In genomic region chr3:84283524-84283923, GRCm38 (mm10) we compare ENCODE assay signal across 16 mouse cellular contexts. TPM values are rescaled to one million over a fixed set of nuclear protein-coding genes. Genes with fewer than 3 reads are reported as not detected.
DNase-seq lines count a peak whose midpoint lies in the region; ATAC-seq and TF ChIP-seq lines count a peak whose summit lies in the region.
"Had no signal": no experiment of that assay in that cellular context is flagged by ENCODE, and none has a peak within 500 bp of the region (broad histone marks: within the 10 kb centered on the region; RNA-seq: fewer than 3 reads in every experiment).

No protein-coding gene starts in this region.

- H3K9ac ChIP-seq in lung, embryonic 16.5 days (ENCODE audit: low read length), result no peak overlapping the region
- no peak overlapping the region for H3K9ac ChIP-seq in kidney, embryonic 15.5 days
- no peak overlapping the region for H3K9ac ChIP-seq in liver, embryonic 13.5 days
- H3K9ac ChIP-seq in stomach, postnatal 0 days (ENCODE audit: low read length), result no peak overlapping the region
- H3K9ac ChIP-seq: hindbrain, embryonic 14.5 days; limb, embryonic 13.5 days; neural tube, embryonic 12.5 days had no signal

- H3K9me3 ChIP-seq in lung, embryonic 16.5 days (ENCODE audit: control insufficient read depth, low read length), result no peaks in the 10 kb centered on the region
- no peaks in the 10 kb centered on the region for H3K9me3 ChIP-seq in kidney, embryonic 15.5 days (replicated peaks)
- no peaks in the 10 kb centered on the region for H3K9me3 ChIP-seq in liver, embryonic 13.5 days (replicated peaks)
- no peaks in the 10 kb centered on the region for H3K9me3 ChIP-seq in stomach, postnatal 0 days (ENCODE audit: control insufficient read depth, low read length)
- H3K9me3 ChIP-seq: limb, embryonic 13.5 days; neural tube, embryonic 12.5 days had no signal

- ATAC-seq in lung, embryonic 16.5 days (ENCODE audit: low read depth), result peak; percentile 64; the same call in 1 of the 2 replicates
- ATAC-seq in kidney, embryonic 15.5 days (replicated peaks; ENCODE audit: low FRiP score), result peak; percentile 86
- peak; percentile 61 for ATAC-seq in liver, embryonic 13.5 days (ENCODE audit: low read depth)
- ATAC-seq in stomach, postnatal 0 days (ENCODE audit: low FRiP score, low TSS enrichment), result peak; percentile 61; the same call in 1 of the 2 replicates
- ATAC-seq in erythroblast, adult 5-6 weeks (replicated peaks; ENCODE audit: low FRiP score, poor library complexity, severe bottlenecking), result no peak

- peaks cover 19% of the 10 kb centered on the region for H3K4me1 ChIP-seq in lung, embryonic 16.5 days (replicated peaks; ENCODE audit: control insufficient read depth, insufficient read depth, low read length)
- H3K4me1 ChIP-seq in kidney, embryonic 15.5 days, result peaks cover 47% of the 10 kb centered on the region
- H3K4me1 ChIP-seq in liver, embryonic 13.5 days (replicated peaks), result peaks cover 15% of the 10 kb centered on the region
- H3K4me1 ChIP-seq in stomach, postnatal 0 days (replicated peaks; ENCODE audit: control insufficient read depth, insufficient read depth), result no peaks in the 10 kb centered on the region; the same call in 1 of the 2 replicates

- peak overlapping the region; percentile 20; the same call in 1 of the 2 replicates for H3K27ac ChIP-seq in lung, embryonic 16.5 days (ENCODE audit: low read length)
- H3K27ac ChIP-seq in kidney, embryonic 15.5 days, result peak overlapping the region; percentile 83
- H3K27ac ChIP-seq in liver, embryonic 13.5 days, result no peak overlapping the region
- no peak overlapping the region for H3K27ac ChIP-seq in stomach, postnatal 0 days (replicated peaks)
- H3K27ac ChIP-seq: hindbrain, embryonic 14.5 days; limb, embryonic 13.5 days; neural tube, embryonic 12.5 days had no signal

- WGBS in lung, embryonic 16.5 days, result 40% methylated on average over 8 of the region's 8 CpGs
- WGBS in kidney, embryonic 15.5 days, result 54% methylated on average over 8 of the region's 8 CpGs
- 51% methylated on average over 8 of the region's 8 CpGs for WGBS in liver, embryonic 13.5 days (ENCODE audit: insufficient replicate concordance)
- WGBS in stomach, postnatal 0 days, result 48% methylated on average over 8 of the region's 8 CpGs

- H3K36me3 ChIP-seq in lung, embryonic 16.5 days (ENCODE audit: control insufficient read depth, insufficient read depth, low read length), result no peaks in the 10 kb centered on the region
- H3K36me3 ChIP-seq in kidney, embryonic 15.5 days, result no peaks in the 10 kb centered on the region
- H3K36me3 ChIP-seq in liver, embryonic 13.5 days, result no peaks in the 10 kb centered on the region
- no peaks in the 10 kb centered on the region for H3K36me3 ChIP-seq in stomach, postnatal 0 days (ENCODE audit: control insufficient read depth, insufficient read depth, low read length)
- H3K36me3 ChIP-seq: limb, embryonic 13.5 days; neural tube, embryonic 12.5 days had no signal

- no peak for TF ChIP-seq EP300 in stomach, postnatal 0 days (optimal IDR thresholded peaks at IDR 0.05)

- TF ChIP-seq CTCF in stomach, postnatal 0 days (IDR thresholded peaks at IDR 0.05; ENCODE audit: low read depth), result no peak

- no peaks in the 10 kb centered on the region for H3K27me3 ChIP-seq in lung, embryonic 16.5 days (ENCODE audit: control insufficient read depth, insufficient read depth, low read depth, low read length)
- H3K27me3 ChIP-seq in kidney, embryonic 15.5 days, result no peaks in the 10 kb centered on the region
- peaks cover 7% of the 10 kb centered on the region for H3K27me3 ChIP-seq in liver, embryonic 13.5 days
- no peaks in the 10 kb centered on the region for H3K27me3 ChIP-seq in stomach, postnatal 0 days (ENCODE audit: control insufficient read depth, insufficient read depth, low read length)
- H3K27me3 ChIP-seq: neural tube, embryonic 12.5 days had no signal

- H3K4me3 ChIP-seq in lung, embryonic 16.5 days (ENCODE audit: low read length), result no peak overlapping the region
- no peak overlapping the region for H3K4me3 ChIP-seq in kidney, embryonic 15.5 days (replicated peaks)
- H3K4me3 ChIP-seq in liver, embryonic 13.5 days (replicated peaks), result no peak overlapping the region
- H3K4me3 ChIP-seq in stomach, postnatal 0 days (ENCODE audit: low read depth, low read length), result no peak overlapping the region
- H3K4me3 ChIP-seq: limb, embryonic 13.5 days; neural tube, embryonic 12.5 days had no signal

- DNase-seq in lung, adult 18-20 months, result no peak
- DNase-seq in liver, embryonic 13.5 days, result no peak
- peak; percentile 52 for DNase-seq in stomach, postnatal 0 days (ENCODE audit: low spot score)
- DNase-seq in thymus, adult 18-20 months, result no peak
- no peak for DNase-seq in urinary bladder, postnatal 4 days (ENCODE audit: low spot score in 2 of 2)
- DNase-seq: adrenal gland, postnatal 25 days; layer of hippocampus, adult 9-11 months; right cerebral cortex, adult 18-20 months had no signal

- H3K4me2 ChIP-seq in lung, embryonic 16.5 days (ENCODE audit: low read depth, low read length), result no peak overlapping the region
- H3K4me2 ChIP-seq in kidney, embryonic 15.5 days, result peak overlapping the region; percentile 4; the same call in 1 of the 2 replicates
- H3K4me2 ChIP-seq in liver, embryonic 13.5 days, result no peak overlapping the region
- H3K4me2 ChIP-seq in stomach, postnatal 0 days (replicated peaks; ENCODE audit: low read depth), result no peak overlapping the region
- H3K4me2 ChIP-seq: hindbrain, embryonic 14.5 days; limb, embryonic 13.5 days; midbrain, embryonic 11.5 days; neural tube, embryonic 12.5 days had no signal

RNA-seq across cellular contexts. Expression of gene Trim2, which starts 23.2 kb away (rescaled TPM):
- polyA plus RNA-seq in lung, embryonic 16.5 days (2015; fragmentation: Nextera tagmentation; extraction: Ambion mirVana), result 31.9 and 36.2 TPM in 2 replicates
- 27.5 and 27.8 TPM in 2 replicates for polyA plus RNA-seq in kidney, embryonic 15.5 days (2015; fragmentation: Nextera tagmentation; extraction: Ambion mirVana)
- polyA plus RNA-seq in liver, embryonic 13.5 days (2015; fragmentation: Nextera tagmentation; extraction: Ambion mirVana), result 3.9 and 4.8 TPM in 2 replicates
- 30.0 and 30.7 TPM in 2 replicates for polyA plus RNA-seq in stomach, postnatal 0 days (2015; fragmentation: Nextera tagmentation; extraction: Ambion mirVana)
- total RNA-seq in erythroblast, adult 5-6 weeks (2015; ENCODE audit: low replicate concordance), result 1.9 and 3.8 TPM in 2 replicates
- total RNA-seq in erythroblast, adult 5-6 weeks (2017; ENCODE audit: low replicate concordance), result 4.3 and 4.5 TPM in 2 replicates
- total RNA-seq: granulocyte monocyte progenitor cell, adult 5-6 weeks had no signal

Comparison
In these comparisons a context has a peak if more than half of its experiments do, and no peak if none do; other contexts are left out.
1. H3K27ac ChIP-seq: peak in lung, embryonic 16.5 days (single experiment) and kidney, embryonic 15.5 days (single experiment); none in liver, embryonic 13.5 days (single experiment) and stomach, postnatal 0 days (single experiment).